Comparison of ENCODE assay signal across 8 mouse cellular contexts in genomic region chr15:97373203-97374084, GRCm38 (mm10).
DNase-seq lines count a peak whose midpoint lies in the region; ATAC-seq and TF ChIP-seq lines count a peak whose summit lies in the region.

No protein-coding gene starts in this region.

- H3K79me2 ChIP-seq in heart, adult 2 months (replicated peaks; ENCODE audit: control insufficient read depth, insufficient read depth, low read length) = no peaks in the 10 kb centered on the region
- H3K79me2 ChIP-seq in macrophage (ENCODE audit: inconsistent target) = peaks cover 5% of the 10 kb centered on the region; the same call in 1 of the 2 replicates

- WGBS in heart, adult 2 months = 15% methylated on average over 25 of the region's 25 CpGs
- 17% methylated on average over 24 of the region's 25 CpGs for WGBS in kidney, postnatal 0 days
- WGBS in macrophage (ENCODE audit: missing documents) = 33% methylated on average over 25 of the region's 25 CpGs
- WGBS in stomach, embryonic 14.5 days = 21% methylated on average over 25 of the region's 25 CpGs

- DNase-seq in 416B (ENCODE audit: low read depth) = peak; percentile 95
- DNase-seq in adrenal gland, adult 2 months = peak; percentile 88
- DNase-seq in heart, adult 2 months = peak; percentile 31 to 55
- peak; percentile 55 for DNase-seq in kidney, postnatal 0 days (ENCODE audit: low spot score)
- no peak for DNase-seq in cerebellum, adult 11-12 months
- DNase-seq in layer of hippocampus, adult 11-12 months (ENCODE audit: low spot score) = no peak

- ATAC-seq in kidney, postnatal 0 days (replicated peaks; ENCODE audit: low FRiP score, low read depth) = peak; percentile 27; the same call in 1 of the 2 replicates
- no peak for ATAC-seq in stomach, embryonic 14.5 days (ENCODE audit: insufficient number of reproducible peaks, insufficient read depth, low FRiP score, low read depth)

- no peaks in the 10 kb centered on the region for H3K27me3 ChIP-seq in heart, adult 2 months (ENCODE audit: control insufficient read depth, insufficient read depth, low read length)
- no peaks in the 10 kb centered on the region for H3K27me3 ChIP-seq in kidney, postnatal 0 days (ENCODE audit: insufficient read depth, low read length)
- H3K27me3 ChIP-seq in stomach, embryonic 14.5 days (ENCODE audit: control insufficient read depth, insufficient read depth, low read length) = no peaks in the 10 kb centered on the region

- H3K4me2 ChIP-seq in kidney, postnatal 0 days (ENCODE audit: low read length) = peak overlapping the region; percentile 47
- H3K4me2 ChIP-seq in stomach, embryonic 14.5 days (replicated peaks; ENCODE audit: low read depth, low read length) = peak overlapping the region; percentile 29

- no peak for TF ChIP-seq EP300 in heart, adult 2 months (IDR thresholded peaks at IDR 0.05; ENCODE audit: insufficient read depth, low read depth, low read length)

- H3K36me3 ChIP-seq in heart, adult 2 months (ENCODE audit: control insufficient read depth, insufficient read depth, low read length) = no peaks in the 10 kb centered on the region
- H3K36me3 ChIP-seq in kidney, postnatal 0 days (ENCODE audit: insufficient read depth, low read length) = no peaks in the 10 kb centered on the region
- H3K36me3 ChIP-seq in macrophage (ENCODE audit: inconsistent target) = no peaks in the 10 kb centered on the region
- H3K36me3 ChIP-seq in stomach, embryonic 14.5 days (ENCODE audit: control insufficient read depth, insufficient read depth, low read length) = no peaks in the 10 kb centered on the region

- H3K9me3 ChIP-seq in kidney, postnatal 0 days (replicated peaks; ENCODE audit: low read length) = no peaks in the 10 kb centered on the region
- H3K9me3 ChIP-seq in stomach, embryonic 14.5 days (ENCODE audit: control insufficient read depth, low read depth, low read length) = no peaks in the 10 kb centered on the region

- H3K4me3 ChIP-seq in heart, adult 2 months = peak overlapping the region; percentile 15; the same call in 1 of the 2 replicates
- H3K4me3 ChIP-seq in kidney, postnatal 0 days (replicated peaks; ENCODE audit: low read depth, low read length) = no peak overlapping the region
- peak overlapping the region; percentile 8; the same call in 1 of the 2 replicates for H3K4me3 ChIP-seq in macrophage (ENCODE audit: inconsistent target)
- no peak overlapping the region for H3K4me3 ChIP-seq in stomach, embryonic 14.5 days (ENCODE audit: low read depth, low read length)

- peak overlapping the region; percentile 57 for H3K27ac ChIP-seq in heart, adult 2 months
- no peak overlapping the region for H3K27ac ChIP-seq in kidney, postnatal 0 days
- peak overlapping the region; percentile 75 for H3K27ac ChIP-seq in macrophage
- no peak overlapping the region for H3K27ac ChIP-seq in stomach, embryonic 14.5 days (ENCODE audit: low read length)

- TF ChIP-seq POLR2A in heart, adult 2 months (IDR thresholded peaks at IDR 0.05; ENCODE audit: insufficient read depth, low read depth, low read length) = no peak

- no peak for TF ChIP-seq CTCF in heart, adult 2 months (IDR thresholded peaks at IDR 0.05)
- no peak for TF ChIP-seq CTCF in kidney, postnatal 0 days (IDR thresholded peaks at IDR 0.05; ENCODE audit: low read depth)

- peak overlapping the region; percentile 8; the same call in 1 of the 2 replicates for H3K9ac ChIP-seq in heart, adult 2 months (ENCODE audit: low read depth, low read length)
- no peak overlapping the region for H3K9ac ChIP-seq in kidney, postnatal 0 days (ENCODE audit: low read depth, low read length)
- H3K9ac ChIP-seq in stomach, embryonic 14.5 days (replicated peaks; ENCODE audit: low read depth, low read length) = no peak overlapping the region

- H3K4me1 ChIP-seq in heart, adult 2 months (ENCODE audit: control insufficient read depth, insufficient read depth, low read length) = peaks cover 1% of the 10 kb centered on the region
- H3K4me1 ChIP-seq in kidney, postnatal 0 days (replicated peaks; ENCODE audit: insufficient read depth, low read length) = peaks cover 17% of the 10 kb centered on the region; the same call in 1 of the 2 replicates
- peaks cover 11% of the 10 kb centered on the region; the same call in 1 of the 2 replicates for H3K4me1 ChIP-seq in stomach, embryonic 14.5 days (ENCODE audit: control insufficient read depth, insufficient read depth, low read length)

- intact Hi-C loops in heart, adult 2 months (cut with DNase I) = loop anchor here (5.0 kb wide), 1 partner anchor 126 kb away; the partner anchor contains the start of genes Amigo2 and Pced1b

Comparison
In these comparisons a context has a peak if more than half of its experiments do, and no peak if none do; other contexts are left out.
1. DNase-seq: peak in 416B (single experiment), adrenal gland, adult 2 months (single experiment), heart, adult 2 months (2 of 2) and kidney, postnatal 0 days (single experiment); none in cerebellum, adult 11-12 months (single experiment) and layer of hippocampus, adult 11-12 months (single experiment).
2. H3K27ac ChIP-seq: peak in heart, adult 2 months (single experiment) and macrophage (single experiment); none in kidney, postnatal 0 days (single experiment) and stomach, embryonic 14.5 days (single experiment).
3. H3K4me3 ChIP-seq: peak in heart, adult 2 months (single experiment) and macrophage (single experiment); none in kidney, postnatal 0 days (single experiment) and stomach, embryonic 14.5 days (single experiment).